Comparison of ENCODE assay signal across 8 mouse cellular contexts in genomic region chrX:52369938-52370758, GRCm38 (mm10).
DNase-seq lines count a peak whose midpoint lies in the region; ATAC-seq lines count a peak whose summit lies in the region.

No protein-coding gene starts in this region.

- H3K27me3 ChIP-seq in forebrain, embryonic 15.5 days: no peaks in the 10 kb centered on the region

- peak overlapping the region; percentile 16 for H3K4me3 ChIP-seq in forebrain, embryonic 15.5 days

- H3K4me2 ChIP-seq in forebrain, embryonic 15.5 days (replicated peaks): peak overlapping the region; percentile 34

- H3K9me3 ChIP-seq in forebrain, embryonic 15.5 days: no peaks in the 10 kb centered on the region

- no peaks in the 10 kb centered on the region for H3K36me3 ChIP-seq in forebrain, embryonic 15.5 days

- 20% methylated on average over 8 of the region's 8 CpGs for WGBS in forebrain, embryonic 15.5 days

- H3K9ac ChIP-seq in forebrain, embryonic 15.5 days (replicated peaks): no peak overlapping the region

- H3K27ac ChIP-seq in forebrain, embryonic 15.5 days (replicated peaks): peak overlapping the region; percentile 68

- peaks cover 3% of the 10 kb centered on the region; the same call in 1 of the 2 replicates for H3K4me1 ChIP-seq in forebrain, embryonic 15.5 days

- peak; percentile 9 to 31 for DNase-seq in layer of hippocampus, postnatal 14 days (ENCODE audit: low spot score in 2 of 2)
- DNase-seq in layer of hippocampus, adult 9-11 months: no peak
- DNase-seq in ZHBTc4 (ENCODE audit: low read depth, low spot score): peak; percentile 39
- peak; percentile 22 for DNase-seq in neural tube, embryonic 10.5 days (ENCODE audit: extremely low spot score, low spot score)
- no peak for DNase-seq in spleen, postnatal 10 days (ENCODE audit: low spot score in 2 of 2)
- no peak for DNase-seq in right cerebral cortex, postnatal 36 days (ENCODE audit: low spot score in 2 of 2)
- DNase-seq in testis, postnatal 10 days (ENCODE audit: low spot score): no peak

- ATAC-seq in forebrain, embryonic 15.5 days (replicated peaks): peak; percentile 77

Comparison
In these comparisons a context has a peak if more than half of its experiments do, and no peak if none do; other contexts are left out.
1. DNase-seq: peak in layer of hippocampus, postnatal 14 days (2 of 2), ZHBTc4 (single experiment) and neural tube, embryonic 10.5 days (single experiment); none in layer of hippocampus, adult 9-11 months (single experiment), spleen, postnatal 10 days (0 of 2), right cerebral cortex, postnatal 36 days (0 of 2) and testis, postnatal 10 days (single experiment).